Mouse (Mus musculus) MEL (cell line): Measurements from ENCODE around the gene Prmt9.

Source experiments
- CHD1 ChIP-seq: IDR thresholded peaks from 2 replicates; pipeline ENCODE4 v1.6.1; 2012; ENCODE audit warnings: low read depth, mild to moderate bottlenecking, inconsistent platforms, low read length, improper control_type of control experiment
- CHD2 ChIP-seq: IDR thresholded peaks from 2 replicates; pipeline ENCODE4 v1.6.1; 2011; ENCODE audit warnings: low read length, improper control_type of control experiment
- CTCF ChIP-seq, 3 experiments: IDR thresholded peaks in 2 of 3; conservative IDR thresholded peaks in 1 of 3; 2 replicates each; pipeline ENCODE4 v1.5.1; 2011 to 2012; ENCODE audit warnings: low read length in 3 of 3, low read depth in 2 of 3, mild to moderate bottlenecking in 2 of 3, improper control_type of control experiment in 1 of 3, inconsistent platforms in 1 of 3, mixed read lengths in 1 of 3, moderate library complexity in 1 of 3; ENCODE audit not compliant: control insufficient read depth in 1 of 3, insufficient read depth in 1 of 3, poor library complexity in 1 of 3, severe bottlenecking in 1 of 3
- EP300 ChIP-seq, 2 experiments: IDR thresholded peaks; 2 replicates each; pipeline ENCODE4 v1.6.1; 2011; ENCODE audit warnings: improper control_type of control experiment in 2 of 2, low read length in 2 of 2, low read depth in 1 of 2, mild to moderate bottlenecking in 1 of 2
- HCFC1 ChIP-seq: IDR thresholded peaks from 2 replicates; pipeline ENCODE4 v1.6.1; 2012; ENCODE audit warnings: low read depth, mild to moderate bottlenecking, inconsistent platforms, low read length, improper control_type of control experiment, moderate library complexity
- KAT2A ChIP-seq: conservative IDR thresholded peaks from 2 replicates; pipeline ENCODE4 v1.6.1; 2012; ENCODE audit warnings: low read depth, low read length, improper control_type of control experiment, inconsistent platforms
- MAX ChIP-seq: IDR thresholded peaks from 2 replicates; pipeline ENCODE4 v1.6.1; 2011; ENCODE audit warnings: low read length, improper control_type of control experiment
- MEF2A ChIP-seq: IDR thresholded peaks from 2 replicates; pipeline ENCODE4 v1.6.1; 2014; ENCODE audit warnings: low read depth, mild to moderate bottlenecking, inconsistent platforms, low read length, improper control_type of control experiment; ENCODE audit not compliant: poor library complexity, insufficient replicate concordance, severe bottlenecking; ENCODE audit errors: extremely low read depth
- POLR2A ChIP-seq, 2 experiments: IDR thresholded peaks; 2 replicates each; pipeline ENCODE4 v1.6.1; 2011 to 2012; ENCODE audit warnings: low read length in 2 of 2, mild to moderate bottlenecking in 2 of 2, control low read depth in 1 of 2, improper control_type of control experiment in 1 of 2, low read depth in 1 of 2, moderate library complexity in 1 of 2; ENCODE audit not compliant: control insufficient read depth in 1 of 2, insufficient read depth in 1 of 2, poor library complexity in 1 of 2
- RAD21 ChIP-seq: IDR thresholded peaks from 2 replicates; pipeline ENCODE4 v1.6.1; 2011; ENCODE audit warnings: mild to moderate bottlenecking, low read depth, low read length, improper control_type of control experiment
- RCOR1 ChIP-seq: IDR thresholded peaks from 2 replicates; pipeline ENCODE4 v1.6.1; 2012; ENCODE audit warnings: low read depth, mild to moderate bottlenecking, inconsistent platforms, low read length, improper control_type of control experiment
- TBP ChIP-seq: IDR thresholded peaks from 2 replicates; pipeline ENCODE4 v1.8.0; 2011; ENCODE audit warnings: low read depth, low read length, improper control_type of control experiment
- USF1 ChIP-seq: IDR thresholded peaks from 2 replicates; pipeline ENCODE4 v1.6.1; 2014; ENCODE audit warnings: low read depth, mild to moderate bottlenecking, inconsistent platforms, low read length, improper control_type of control experiment, moderate library complexity

DNA sequence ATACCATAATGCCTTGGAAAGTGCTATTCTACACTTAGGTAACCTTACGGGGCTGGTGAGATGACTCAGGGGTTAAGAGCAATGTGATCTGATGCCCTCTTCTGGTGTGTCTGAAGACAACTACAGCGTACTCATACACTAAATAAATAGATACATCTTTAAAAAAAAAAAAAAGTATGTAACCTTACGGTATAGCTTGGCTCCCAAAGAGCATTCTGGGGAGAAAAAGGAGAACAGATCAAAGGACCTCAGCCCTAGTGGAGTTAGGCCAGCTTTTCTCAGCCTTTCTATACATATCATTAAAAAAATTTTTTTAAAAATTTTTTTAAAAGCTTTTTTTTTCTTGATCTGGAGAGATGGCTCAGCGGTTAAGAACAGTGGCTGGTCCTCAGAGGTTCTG lies 28.6 kb upstream of the Prmt9 start:
- no peak for TF ChIP-seq KAT2A
- no peak for TF ChIP-seq CHD2
- no peak for TF ChIP-seq POLR2A (IDR thresholded peaks at IDR 0.05; ENCODE audit: control insufficient read depth in 1 of 2, insufficient read depth in 1 of 2, low read depth in 1 of 2, low read length in 2 of 2, poor library complexity in 1 of 2)
- TF ChIP-seq EP300 (IDR thresholded peaks at IDR 0.05; ENCODE audit: low read depth in 1 of 2, low read length in 2 of 2): no peak
- no peak for TF ChIP-seq RAD21
- TF ChIP-seq CTCF (IDR thresholded peaks at IDR 0.05 in 2 of 3, conservative IDR thresholded peaks at IDR 0.05 in 1 of 3; ENCODE audit: control insufficient read depth in 1 of 3, insufficient read depth in 1 of 3, low read depth in 2 of 3, low read length in 3 of 3, poor library complexity in 1 of 3, severe bottlenecking in 1 of 3): no peak; a peak in 1 of 6 replicates
- TF ChIP-seq TBP: no peak
- TF ChIP-seq HCFC1: no peak
- no peak for TF ChIP-seq RCOR1
- TF ChIP-seq CHD1: no peak
- no peak for TF ChIP-seq USF1
- no peak for TF ChIP-seq MAX
- no peak for TF ChIP-seq MEF2A
